Mouse (Mus musculus) kidney, embryonic 14.5 days (tissue): ENCODE measurements at regions not wholly inside any gene's neighbourhood (a gene's known extent, or its start where the extent isn't known, plus 50 kb on each side); places are given as distances from the start of the nearest gene placed in this dataset.
A peak's percentile ranks its signal among the peaks of the same experiment; 100 is the strongest.

ENCODE experiments used
- ATAC-seq: fragments of 200-750 bp; cut with Nextera tagmentation; 2 replicates; pipeline ENCODE4 v1.8.0; 2017; ENCODE audit warnings: moderate number of reproducible peaks, mild to moderate bottlenecking, moderate TSS enrichment, moderate library complexity; ENCODE audit not compliant: low FRiP score, low TSS enrichment
- H3K27ac ChIP-seq: fragments of 300-500 bp; sonication (generic); 2 replicates; pipeline ENCODE4 v1.5.1; 2014; ENCODE audit warnings: low read depth, mild to moderate bottlenecking, low read length, moderate library complexity, mixed read lengths
- H3K27me3 ChIP-seq: fragments of 300-500 bp; sonication (generic); 2 replicates; pipeline ENCODE4 v1.6.1; 2014; ENCODE audit warnings: mild to moderate bottlenecking, low read length; ENCODE audit not compliant: control insufficient read depth, insufficient read depth
- H3K36me3 ChIP-seq: fragments of 300-500 bp; sonication (generic); 2 replicates; pipeline ENCODE4 v1.6.1; 2014; ENCODE audit warnings: low read length, mixed read lengths; ENCODE audit not compliant: control insufficient read depth, insufficient read depth
- H3K4me1 ChIP-seq: fragments of 300-500 bp; sonication (generic); 2 replicates; pipeline ENCODE4 v1.6.1; 2014; ENCODE audit warnings: low read length, mixed read lengths; ENCODE audit not compliant: control insufficient read depth, insufficient read depth
- H3K4me2 ChIP-seq: fragments of 300-500 bp; sonication (generic); replicated peaks from 2 replicates; pipeline ENCODE4 v1.6.1; 2014; ENCODE audit warnings: low read depth, mild to moderate bottlenecking, low read length
- H3K4me3 ChIP-seq: fragments of 300-500 bp; sonication (generic); 2 replicates; pipeline ENCODE4 v1.5.1; 2014; ENCODE audit warnings: mild to moderate bottlenecking, low read length
- H3K9ac ChIP-seq: fragments of 300-500 bp; sonication (generic); 2 replicates; pipeline ENCODE4 v1.6.1; 2014; ENCODE audit warnings: low read depth, mild to moderate bottlenecking, low read length, moderate library complexity
- H3K9me3 ChIP-seq: fragments of 300-500 bp; sonication (generic); 2 replicates; pipeline ENCODE4 v1.6.1; 2016; ENCODE audit warnings: low read length; ENCODE audit not compliant: control insufficient read depth
- WGBS: fragments of 180-500 bp; shearing (Covaris S2); extraction: QIAGEN DNeasy Blood & Tissue Kit; methylation state at CpG from one replicate; pipeline ENCODE4 v1.1.7; 2014; 5-methylcytosine and 5-hydroxymethylcytosine counted together

DNA sequence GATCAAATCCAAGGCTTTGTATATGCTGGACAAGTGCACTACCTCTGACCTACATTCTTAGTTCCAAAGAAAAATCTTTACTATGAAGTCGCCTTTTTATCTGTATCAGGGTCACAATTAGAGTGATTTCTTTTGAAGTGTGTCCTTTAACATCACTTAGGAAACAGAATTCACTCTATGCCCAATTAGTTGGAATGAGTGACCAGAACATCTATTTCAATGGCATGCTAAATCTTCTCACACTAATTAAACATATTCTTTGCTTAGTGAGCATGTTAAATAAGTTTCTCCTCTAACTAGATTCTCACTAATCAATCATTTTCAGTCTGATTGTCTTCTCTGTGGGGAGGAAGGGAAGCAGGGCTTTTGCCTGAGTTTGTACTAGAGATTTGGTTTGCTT, 84.9 kb downstream of the Arl6ip6 start:
- H3K9ac ChIP-seq: no peak overlapping the region
- H3K36me3 ChIP-seq: no peaks in the 10 kb centered on the region
- no peak overlapping the region for H3K27ac ChIP-seq
- no peak overlapping the region for H3K4me2 ChIP-seq
- no peaks in the 10 kb centered on the region for H3K27me3 ChIP-seq
- H3K4me3 ChIP-seq: no peak overlapping the region
- WGBS: 73% methylated on average over 1 of the region's 1 CpGs
- ATAC-seq: no peak
- H3K4me1 ChIP-seq: no peaks in the 10 kb centered on the region
- no peaks in the 10 kb centered on the region for H3K9me3 ChIP-seq

DNA sequence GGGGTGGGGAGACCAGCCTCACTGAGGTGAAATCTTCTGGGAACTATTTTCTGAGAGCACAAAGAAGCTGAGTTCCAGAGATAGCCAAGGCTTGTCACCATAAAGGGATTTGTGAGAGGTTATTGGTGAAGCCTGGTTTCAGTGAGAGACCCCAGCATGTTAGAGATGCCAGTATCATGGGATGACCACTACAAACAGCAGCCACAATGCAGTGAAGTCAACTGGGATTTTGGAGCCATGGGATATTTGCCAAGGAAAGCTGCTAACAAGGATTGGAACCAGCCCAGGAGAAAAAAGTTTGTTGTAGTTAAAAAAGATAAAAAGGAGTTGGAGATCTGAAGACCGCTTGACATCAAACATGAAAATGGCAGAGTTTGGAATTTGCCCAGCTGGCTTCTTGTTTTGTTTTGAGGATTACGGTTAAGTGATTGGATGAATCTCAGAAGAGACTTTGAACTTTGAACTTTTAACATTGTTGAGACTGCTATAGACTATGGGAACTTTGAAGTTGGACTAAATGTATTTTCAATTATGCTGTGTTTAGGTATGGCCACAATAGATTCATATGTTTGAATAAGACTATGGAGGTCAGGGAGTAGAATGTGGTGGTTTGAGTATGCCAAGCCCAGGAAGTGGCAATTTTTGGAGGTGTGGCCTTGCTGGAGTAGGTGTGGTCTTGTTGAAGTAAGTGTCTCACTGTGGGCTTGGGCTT, 110.3 kb downstream of the Arl6ip6 start:
- Histone ChIP-seq H3K36me3 (no peaks in the 10 kb centered on the region), H3K4me3 (no peak overlapping the region), H3K4me2 (no peak overlapping the region), H3K27me3 (no peaks in the 10 kb centered on the region), H3K27ac (no peak overlapping the region), H3K9me3 (no peaks in the 10 kb centered on the region), H3K4me1 (no peaks in the 10 kb centered on the region), H3K9ac (no peak overlapping the region)
- no peak for ATAC-seq
- 75% methylated on average over 2 of the region's 2 CpGs for WGBS

DNA sequence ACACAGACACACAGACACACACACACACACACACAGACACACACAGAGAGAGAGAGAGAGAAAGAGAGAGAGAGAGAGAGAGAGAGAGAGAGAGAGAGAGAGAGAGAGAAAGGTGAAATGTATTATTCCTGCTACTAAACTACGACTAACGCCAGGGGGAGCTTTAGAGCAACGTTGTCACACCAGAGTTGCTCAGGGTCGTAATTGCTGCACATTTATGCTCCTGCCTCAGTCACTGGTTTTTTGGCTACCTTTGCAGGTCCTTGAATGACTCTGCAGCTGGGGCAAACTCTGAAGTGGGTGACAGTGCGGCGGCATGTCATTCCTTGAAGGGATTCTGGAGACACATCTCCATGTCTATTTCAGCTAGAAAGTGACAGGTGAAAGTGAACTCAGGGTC, 139.2 kb downstream of the Arl6ip6 start:
- H3K27ac ChIP-seq: no peak overlapping the region
- WGBS: 35% methylated on average over 6 of the region's 6 CpGs
- no peaks in the 10 kb centered on the region for H3K4me1 ChIP-seq
- ATAC-seq: no peak
- no peak overlapping the region for H3K4me2 ChIP-seq
- H3K9ac ChIP-seq: no peak overlapping the region
- H3K36me3 ChIP-seq: no peaks in the 10 kb centered on the region
- no peaks in the 10 kb centered on the region for H3K9me3 ChIP-seq
- no peak overlapping the region for H3K4me3 ChIP-seq
- H3K27me3 ChIP-seq: no peaks in the 10 kb centered on the region

DNA sequence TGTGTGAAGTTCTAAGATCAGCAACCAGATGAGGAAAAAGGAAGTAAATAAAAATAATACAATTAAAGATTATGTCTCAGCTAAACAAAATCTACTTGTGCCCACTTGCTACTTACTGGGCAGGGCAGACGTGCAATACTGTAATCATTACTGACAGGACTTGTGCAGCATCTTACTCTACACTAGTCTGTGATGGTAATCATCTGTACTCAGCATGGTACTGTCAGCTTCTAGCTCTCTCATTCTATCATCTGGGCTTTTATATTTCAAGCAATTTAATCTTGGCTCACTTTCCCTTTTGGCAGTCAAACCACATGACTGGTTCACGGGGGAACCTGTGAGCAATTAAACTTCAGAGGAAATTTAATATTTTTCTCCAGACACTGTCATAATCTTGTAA, 167.5 kb downstream of the Arl6ip6 start:
- no peak overlapping the region for H3K27ac ChIP-seq
- no peaks in the 10 kb centered on the region for H3K4me1 ChIP-seq
- no peak overlapping the region for H3K4me3 ChIP-seq
- H3K9ac ChIP-seq: no peak overlapping the region
- H3K36me3 ChIP-seq: no peaks in the 10 kb centered on the region
- WGBS: 73% methylated on average over 2 of the region's 2 CpGs
- ATAC-seq: no peak
- H3K27me3 ChIP-seq: no peaks in the 10 kb centered on the region
- no peaks in the 10 kb centered on the region for H3K9me3 ChIP-seq
- no peak overlapping the region for H3K4me2 ChIP-seq

DNA sequence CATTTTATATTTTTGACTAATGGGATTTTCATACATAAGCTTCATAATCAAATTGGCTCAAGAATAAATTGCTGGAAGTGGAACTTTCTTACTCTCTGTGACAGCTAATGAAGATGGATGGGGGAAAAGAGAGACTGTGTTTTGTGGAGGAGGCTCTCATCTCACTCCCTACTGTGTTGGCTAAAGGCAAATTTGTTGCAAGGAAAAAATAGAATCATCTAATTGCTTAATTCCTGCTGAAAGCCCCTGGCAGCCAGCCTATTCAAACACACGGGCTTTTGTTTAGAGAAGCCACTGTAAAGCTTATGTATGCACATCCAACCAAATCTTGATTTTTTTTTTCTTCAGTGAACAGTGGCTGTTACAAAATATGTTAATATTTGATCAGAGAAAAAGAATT, 190.8 kb downstream of the Arl6ip6 start:
- Histone ChIP-seq H3K4me3 (no peak overlapping the region), H3K27me3 (no peaks in the 10 kb centered on the region), H3K9me3 (no peaks in the 10 kb centered on the region), H3K9ac (no peak overlapping the region), H3K27ac (no peak overlapping the region), H3K4me1 (no peaks in the 10 kb centered on the region), H3K4me2 (no peak overlapping the region), H3K36me3 (no peaks in the 10 kb centered on the region)
- 7% methylated on average over 1 of the region's 1 CpGs for WGBS
- 0 out of 2 replicates have a peak, but pooled peaks have one; percentile 52 for ATAC-seq

DNA sequence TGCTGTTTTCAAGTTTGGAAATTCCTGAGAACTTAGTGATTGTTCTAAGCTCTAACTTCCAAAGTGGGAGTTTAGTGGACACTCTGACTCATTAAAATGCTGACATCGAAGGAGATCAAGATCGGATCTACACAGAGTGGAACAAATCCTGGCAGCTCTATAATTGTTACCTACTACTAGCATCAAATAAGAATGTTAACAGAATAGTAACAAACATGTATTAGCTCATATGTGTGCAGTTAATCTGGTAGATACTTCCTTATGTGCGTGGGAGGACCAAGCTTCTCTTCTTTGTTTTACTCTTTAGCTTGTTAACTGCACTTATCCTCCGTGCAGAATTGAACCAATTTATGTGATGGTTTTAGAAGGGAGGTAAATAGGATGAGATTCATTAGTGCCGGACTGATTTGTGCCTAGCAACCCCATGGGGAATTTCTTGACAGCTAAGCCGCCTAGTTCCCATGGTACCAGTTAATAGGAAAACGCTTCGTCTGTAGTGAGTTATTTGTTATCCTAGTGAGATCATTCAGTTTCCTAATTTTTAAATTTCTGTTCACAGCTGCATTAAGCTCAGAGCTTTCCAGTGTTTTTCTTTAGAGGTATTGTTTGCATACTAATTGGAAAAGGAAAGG, 193.1 kb downstream of the Arl6ip6 start:
- Histone ChIP-seq H3K27ac (no peak overlapping the region), H3K4me2 (no peak overlapping the region), H3K9ac (no peak overlapping the region), H3K36me3 (no peaks in the 10 kb centered on the region), H3K9me3 (no peaks in the 10 kb centered on the region), H3K4me1 (no peaks in the 10 kb centered on the region), H3K4me3 (no peak overlapping the region), H3K27me3 (no peaks in the 10 kb centered on the region)
- 39% methylated on average over 8 of the region's 8 CpGs for WGBS
- no peak for ATAC-seq

DNA sequence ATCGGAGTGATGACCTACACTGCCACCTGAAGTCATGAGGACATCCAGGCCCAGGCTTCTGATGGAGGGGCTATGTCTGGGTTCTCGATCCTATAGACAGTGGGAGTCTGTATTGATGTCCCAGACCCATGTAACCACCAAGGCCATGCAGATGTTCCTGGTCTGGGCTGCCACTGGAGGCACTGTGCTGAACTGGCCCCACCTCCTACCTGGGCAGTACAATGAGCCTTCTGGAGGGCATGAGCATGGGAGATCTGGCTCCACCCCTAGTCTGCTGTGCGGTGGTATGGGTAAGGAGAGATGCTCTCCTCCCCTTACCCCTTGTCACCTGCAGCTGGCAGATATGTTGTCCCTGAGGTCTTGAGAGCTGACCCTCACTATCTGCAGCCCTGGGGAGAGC, 197.1 kb downstream of the Arl6ip6 start:
- ATAC-seq: peak; percentile 20; the same call in 1 of the 2 replicates

DNA sequence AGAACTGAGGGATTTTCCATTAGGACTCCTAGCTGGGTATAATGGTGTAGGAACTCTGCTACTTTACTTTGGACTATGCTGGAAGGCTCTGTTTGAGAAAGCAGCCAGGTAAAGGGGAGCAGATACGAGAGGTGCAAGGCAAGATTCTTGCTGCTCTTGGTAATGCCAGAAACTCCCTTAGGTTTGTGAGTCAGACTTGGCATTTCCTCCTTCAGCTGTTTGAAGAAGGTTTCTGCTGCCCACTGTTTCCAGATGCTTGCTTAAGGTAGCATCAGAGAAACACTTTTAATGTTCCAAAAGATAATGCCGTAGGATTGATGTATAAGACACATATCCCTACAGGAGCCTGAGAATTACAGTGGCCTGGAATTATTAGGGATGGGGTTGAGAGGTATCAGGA, 222.9 kb downstream of the Arl6ip6 start:
- no peak overlapping the region for H3K4me3 ChIP-seq
- no peak overlapping the region for H3K4me2 ChIP-seq
- H3K36me3 ChIP-seq: no peaks in the 10 kb centered on the region
- no peak for ATAC-seq
- 92% methylated on average over 2 of the region's 2 CpGs for WGBS
- no peaks in the 10 kb centered on the region for H3K27me3 ChIP-seq
- no peak overlapping the region for H3K27ac ChIP-seq
- H3K4me1 ChIP-seq: no peaks in the 10 kb centered on the region
- no peak overlapping the region for H3K9ac ChIP-seq
- H3K9me3 ChIP-seq: no peaks in the 10 kb centered on the region

More for the DNA sequence above, 197.1 kb downstream of the Arl6ip6 start:
- Histone ChIP-seq H3K27ac (no peak overlapping the region), H3K4me1 (no peaks in the 10 kb centered on the region), H3K9ac (no peak overlapping the region), H3K27me3 (no peaks in the 10 kb centered on the region), H3K4me2 (no peak overlapping the region), H3K4me3 (no peak overlapping the region), H3K36me3 (no peaks in the 10 kb centered on the region), H3K9me3 (no peaks in the 10 kb centered on the region)
- 88% methylated on average over 3 of the region's 3 CpGs for WGBS

DNA sequence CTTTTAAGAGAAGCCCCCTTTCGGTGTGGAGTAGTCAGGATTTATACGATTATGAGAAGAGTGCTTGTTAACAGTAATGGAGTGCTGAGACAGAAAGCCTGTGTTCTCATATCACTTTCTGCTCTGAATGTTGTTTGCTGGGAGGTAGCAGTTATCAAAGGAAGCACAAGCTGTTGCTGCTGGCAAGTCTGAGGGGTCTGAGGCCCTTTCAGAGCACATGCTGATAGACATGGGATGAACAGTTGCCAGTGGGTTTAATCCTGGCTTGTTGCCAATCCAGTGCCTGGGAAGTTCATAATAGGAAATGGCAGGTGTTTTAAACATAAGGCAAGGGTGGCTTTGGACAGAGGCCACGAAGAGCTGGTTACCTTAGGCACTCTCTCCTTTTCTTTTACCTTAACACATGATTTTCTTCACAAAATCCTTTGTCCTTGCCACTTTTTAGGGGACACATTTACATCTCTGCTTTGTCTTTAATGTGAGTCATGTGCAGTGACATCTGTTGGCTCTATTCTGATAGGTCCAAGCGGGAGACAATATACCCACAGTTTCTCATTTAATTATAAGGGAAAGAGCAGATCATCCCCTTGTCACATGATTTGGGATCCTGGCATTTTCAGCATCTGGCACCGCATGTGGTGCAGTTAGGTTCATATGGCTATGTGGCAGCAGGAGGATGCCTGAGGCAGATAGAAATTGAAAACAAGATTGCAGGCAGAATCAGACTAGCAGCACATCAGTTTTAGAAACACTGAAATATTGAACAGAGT, 245.7 kb downstream of the Arl6ip6 start:
- Histone ChIP-seq H3K4me2 (no peak overlapping the region), H3K9me3 (no peaks in the 10 kb centered on the region), H3K27me3 (no peaks in the 10 kb centered on the region), H3K4me3 (no peak overlapping the region), H3K9ac (no peak overlapping the region), H3K4me1 (no peaks in the 10 kb centered on the region), H3K27ac (no peak overlapping the region), H3K36me3 (no peaks in the 10 kb centered on the region)
- 90% methylated on average over 5 of the region's 5 CpGs for WGBS
- no peak for ATAC-seq
